Mouse (Mus musculus) kidney, adult 2 months (tissue): Measurements from ENCODE around the gene Id1.

Experiments
- CTCF ChIP-seq: fragments of 200-500 bp; conservative IDR thresholded peaks from 2 replicates; pipeline ENCODE4 v1.5.1; 2011; ENCODE audit warnings: low read depth, mild to moderate bottlenecking, control low read depth, low read length, moderate library complexity, mixed read lengths; ENCODE audit not compliant: insufficient read depth, insufficient read length
- POLR2A ChIP-seq: fragments of 200-500 bp; IDR thresholded peaks from one replicate; pipeline ENCODE4 v1.6.1; 2011; ENCODE audit warnings: low read depth, low read length, control low read depth

GRCm38 (mm10) chr2:152783241-152783640, 47.2 kb downstream of the Id1 start:
- TF ChIP-seq CTCF (no peak), POLR2A (no peak)
